In genomic region chr10:127054646-127055045, GRCm38 (mm10) we compare ENCODE assay signal across 23 mouse cellular contexts. TPM values are rescaled to one million over a fixed set of nuclear protein-coding genes. Genes with fewer than 3 reads are reported as not detected.
A peak's percentile ranks its signal among the peaks of the same experiment; 100 is the strongest.
DNase-seq lines count a peak whose midpoint lies in the region; ATAC-seq and TF ChIP-seq lines count a peak whose summit lies in the region.
"Had no signal": no experiment of that assay in that cellular context is flagged by ENCODE, and none has a peak within 500 bp of the region (broad histone marks: within the 10 kb centered on the region; RNA-seq: fewer than 3 reads in every experiment).

No protein-coding gene starts in this region.

- DNase-seq in embryo, embryonic 10 days (ENCODE audit: low spot score): peak; percentile 57
- DNase-seq in embryo, embryonic 10.5 days (ENCODE audit: low spot score): no peak
- DNase-seq in kidney, postnatal 10 days: peak; percentile 57
- DNase-seq in limb, embryonic 10.5 days (ENCODE audit: low spot score): peak; percentile 69
- DNase-seq in gastrocnemius, adult 2 months: no peak
- DNase-seq in forebrain, postnatal 0 days: no peak
- DNase-seq: adrenal gland, adult 2 months; cerebellum, adult 9-10 months; heart, postnatal 14 days; kidney, adult 18-20 months; kidney, postnatal 25 days; layer of hippocampus, adult 9-11 months; left cerebral cortex, postnatal 4 days had no signal

- ATAC-seq in kidney, embryonic 16.5 days (ENCODE audit: low FRiP score, low TSS enrichment): no peak
- no peak for ATAC-seq in forebrain, postnatal 0 days
- ATAC-seq: forebrain, embryonic 13.5 days; hindbrain, postnatal 0 days; liver, embryonic 12.5 days; midbrain, embryonic 13.5 days had no signal

- H3K4me2 ChIP-seq in kidney, embryonic 16.5 days (replicated peaks; ENCODE audit: low read depth, low read length): no peak overlapping the region
- no peak overlapping the region for H3K4me2 ChIP-seq in forebrain, postnatal 0 days (ENCODE audit: low read depth)
- H3K4me2 ChIP-seq: forebrain, embryonic 13.5 days; heart, embryonic 11.5 days; liver, embryonic 12.5 days; midbrain, embryonic 13.5 days; neural tube, embryonic 13.5 days had no signal

- peaks cover 25% of the 10 kb centered on the region for H3K27me3 ChIP-seq in kidney, embryonic 16.5 days (ENCODE audit: insufficient read depth, low read length)
- H3K27me3 ChIP-seq in ES-Bruce4 (ENCODE audit: control insufficient read depth, insufficient read depth, low read length, poor library complexity, severe bottlenecking): no peaks in the 10 kb centered on the region
- H3K27me3 ChIP-seq in limb, embryonic 10.5 days (ENCODE audit: low read depth, poor library complexity, severe bottlenecking): peaks cover 77% of the 10 kb centered on the region
- H3K27me3 ChIP-seq in forebrain, postnatal 0 days (ENCODE audit: insufficient read depth, low read length): peaks cover 13% of the 10 kb centered on the region

- peaks cover 11% of the 10 kb centered on the region for H3K4me1 ChIP-seq in kidney, embryonic 16.5 days (ENCODE audit: insufficient read depth, low read length)
- H3K4me1 ChIP-seq in ES-Bruce4 (ENCODE audit: control insufficient read depth, insufficient read depth, low read length): no peaks in the 10 kb centered on the region
- H3K4me1 ChIP-seq in limb, embryonic 10.5 days: peaks cover 37% of the 10 kb centered on the region
- 0 out of 2 replicates have a peak, but pooled peaks cover 7% of the 10 kb centered on the region for H3K4me1 ChIP-seq in forebrain, postnatal 0 days (ENCODE audit: insufficient read depth)

- 66% methylated on average over 4 of the region's 4 CpGs for WGBS in kidney, embryonic 16.5 days
- 56% methylated on average over 4 of the region's 4 CpGs for WGBS in limb, embryonic 10.5 days
- 75% methylated on average over 4 of the region's 4 CpGs for WGBS in forebrain, postnatal 0 days

- intact Hi-C loops in gastrocnemius, adult 2 months (cut with DNase I): no loop called here

- TF ChIP-seq EP300 in ES-Bruce4 (IDR thresholded peaks at IDR 0.05; ENCODE audit: insufficient read depth, low read depth, low read length): no peak

- peak; percentile 8 for TF ChIP-seq CTCF in ES-Bruce4 (IDR thresholded peaks at IDR 0.05; ENCODE audit: low read depth, low read length)
- TF ChIP-seq CTCF in gastrocnemius, adult 2 months (IDR thresholded peaks at IDR 0.05): no peak
- TF ChIP-seq CTCF in forebrain, postnatal 0 days (IDR thresholded peaks at IDR 0.05; ENCODE audit: low read depth): no peak

- no peak overlapping the region for H3K4me3 ChIP-seq in kidney, embryonic 16.5 days (ENCODE audit: low read length)
- H3K4me3 ChIP-seq in ES-Bruce4 (ENCODE audit: low read depth, low read length): no peak overlapping the region
- no peak overlapping the region for H3K4me3 ChIP-seq in limb, embryonic 10.5 days
- no peak overlapping the region for H3K4me3 ChIP-seq in gastrocnemius, adult 2 months
- H3K4me3 ChIP-seq in forebrain, postnatal 0 days (ENCODE audit: low read depth, low read length): no peak overlapping the region
- H3K4me3 ChIP-seq: forebrain, embryonic 13.5 days; left cerebral cortex, adult 2 months; liver, embryonic 12.5 days; midbrain, embryonic 13.5 days; neural tube, embryonic 13.5 days had no signal

- H3K27ac ChIP-seq in kidney, embryonic 16.5 days (ENCODE audit: low read length): no peak overlapping the region
- H3K27ac ChIP-seq in ES-Bruce4 (ENCODE audit: insufficient read depth, low read length): no peak overlapping the region
- H3K27ac ChIP-seq in limb, embryonic 10.5 days: no peak overlapping the region
- no peak overlapping the region for H3K27ac ChIP-seq in gastrocnemius, adult 2 months
- no peak overlapping the region for H3K27ac ChIP-seq in forebrain, postnatal 0 days (ENCODE audit: low read depth, low read length)
- H3K27ac ChIP-seq: forebrain, embryonic 13.5 days; hindbrain, postnatal 0 days; left cerebral cortex, adult 2 months; liver, embryonic 12.5 days; midbrain, embryonic 13.5 days; neural tube, embryonic 13.5 days had no signal

- H3K9ac ChIP-seq in kidney, embryonic 16.5 days (replicated peaks; ENCODE audit: low read length): no peak overlapping the region
- H3K9ac ChIP-seq in ES-Bruce4 (ENCODE audit: low read depth, poor library complexity, severe bottlenecking): no peak overlapping the region
- no peak overlapping the region for H3K9ac ChIP-seq in forebrain, postnatal 0 days
- H3K9ac ChIP-seq: forebrain, embryonic 13.5 days; liver, embryonic 12.5 days; midbrain, embryonic 13.5 days; neural tube, embryonic 13.5 days had no signal

- peaks cover 21% of the 10 kb centered on the region for H3K36me3 ChIP-seq in kidney, embryonic 16.5 days (ENCODE audit: insufficient read depth, low read length)
- H3K36me3 ChIP-seq in ES-Bruce4 (ENCODE audit: control insufficient read depth, insufficient read depth, low read length, poor library complexity, severe bottlenecking): peaks cover 5% of the 10 kb centered on the region
- peaks cover 18% of the 10 kb centered on the region for H3K36me3 ChIP-seq in limb, embryonic 10.5 days
- H3K36me3 ChIP-seq in forebrain, postnatal 0 days (ENCODE audit: insufficient read depth): peaks cover 46% of the 10 kb centered on the region
- H3K36me3 ChIP-seq: liver, embryonic 12.5 days had no signal

- TF ChIP-seq POLR2A in ES-Bruce4 (IDR thresholded peaks at IDR 0.05; ENCODE audit: insufficient read depth, low read length): no peak

- H3K9me3 ChIP-seq in kidney, embryonic 16.5 days (ENCODE audit: low read length): no peaks in the 10 kb centered on the region
- H3K9me3 ChIP-seq in ES-Bruce4 (replicated peaks; ENCODE audit: control insufficient read depth, insufficient read depth, low read length, poor library complexity, severe bottlenecking): no peaks in the 10 kb centered on the region
- no peaks in the 10 kb centered on the region for H3K9me3 ChIP-seq in limb, embryonic 10.5 days (replicated peaks)
- no peaks in the 10 kb centered on the region for H3K9me3 ChIP-seq in forebrain, postnatal 0 days (ENCODE audit: low read length)
- H3K9me3 ChIP-seq: forebrain, embryonic 13.5 days; liver, embryonic 12.5 days; midbrain, embryonic 13.5 days; neural tube, embryonic 13.5 days had no signal

RNA-seq across cellular contexts. Expression of gene March9, which starts 5.3 kb away (rescaled TPM):
- 1.2 and 1.4 TPM in 2 replicates for polyA plus RNA-seq in kidney, embryonic 16.5 days (2015; fragmentation: Nextera tagmentation; extraction: Ambion mirVana)
- polyA plus RNA-seq in ES-Bruce4 (2011; ENCODE audit: insufficient read depth, insufficient read length, low read depth, missing spikeins): 8.8 and 9.5 TPM in 2 replicates
- polyA plus RNA-seq in limb, embryonic 10.5 days (2016; fragmentation: Nextera tagmentation; extraction: Ambion mirVana): 0.33 and 0.79 TPM in 2 replicates
- total RNA-seq in gastrocnemius, adult 2 months (2021): 1 to 10 TPM in 1 of 2 experiments, under 1 TPM in 1; 0.45 to 1.2 TPM
- 70.7 and 75.8 TPM in 2 replicates for total RNA-seq in forebrain, postnatal 0 days (2014; rRNA removed)
- 7.9 and 8.1 TPM in 2 replicates for polyA plus RNA-seq in forebrain, postnatal 0 days (2015; fragmentation: Nextera tagmentation; extraction: Ambion mirVana)

RNA-seq across cellular contexts. Expression of gene Cyp27b1, which starts 6.6 kb away (rescaled TPM):
- 32.6 and 53.8 TPM in 2 replicates for polyA plus RNA-seq in kidney, embryonic 16.5 days (2015; fragmentation: Nextera tagmentation; extraction: Ambion mirVana)
- polyA plus RNA-seq in ES-Bruce4 (2011; ENCODE audit: insufficient read depth, insufficient read length, low read depth, missing spikeins): 0.42 TPM in 1 of 2 replicates, not detected in the other
- 0.11 and 0.24 TPM in 2 replicates for polyA plus RNA-seq in limb, embryonic 10.5 days (2016; fragmentation: Nextera tagmentation; extraction: Ambion mirVana)
- total RNA-seq in gastrocnemius, adult 2 months (2021): under 1 TPM in 1 of 2 experiments, not detected in 1; 0.11 TPM
- 0.08 and 0.33 TPM in 2 replicates for total RNA-seq in forebrain, postnatal 0 days (2014; rRNA removed)
- polyA plus RNA-seq in forebrain, postnatal 0 days (2015; fragmentation: Nextera tagmentation; extraction: Ambion mirVana): 0.11 TPM in 2 replicates
- total RNA-seq: megakaryocyte progenitor cell, adult 5-6 weeks had no signal
- polyA plus RNA-seq: hindbrain, postnatal 0 days had no signal

RNA-seq across cellular contexts. Expression of gene Cdk4, which starts 8.7 kb away (rescaled TPM):
- polyA plus RNA-seq in kidney, embryonic 16.5 days (2015; fragmentation: Nextera tagmentation; extraction: Ambion mirVana): 1,871 and 1,917 TPM in 2 replicates
- 619 and 675 TPM in 2 replicates for polyA plus RNA-seq in ES-Bruce4 (2011; ENCODE audit: insufficient read depth, insufficient read length, low read depth, missing spikeins)
- polyA plus RNA-seq in limb, embryonic 10.5 days (2016; fragmentation: Nextera tagmentation; extraction: Ambion mirVana): 3,142 and 3,162 TPM in 2 replicates
- 10 to 100 TPM; 33.5 to 40.5 TPM for total RNA-seq in gastrocnemius, adult 2 months (2021)
- total RNA-seq in forebrain, postnatal 0 days (2014; rRNA removed): 432 and 445 TPM in 2 replicates
- 656 and 790 TPM in 2 replicates for polyA plus RNA-seq in forebrain, postnatal 0 days (2015; fragmentation: Nextera tagmentation; extraction: Ambion mirVana)

RNA-seq across cellular contexts. Expression of gene Eef1akmt3, which starts 13.3 kb away (rescaled TPM):
- 0.76 and 0.94 TPM in 2 replicates for polyA plus RNA-seq in kidney, embryonic 16.5 days (2015; fragmentation: Nextera tagmentation; extraction: Ambion mirVana)
- 0.41 and 0.51 TPM in 2 replicates for polyA plus RNA-seq in ES-Bruce4 (2011; ENCODE audit: insufficient read depth, insufficient read length, low read depth, missing spikeins)
- polyA plus RNA-seq in limb, embryonic 10.5 days (2016; fragmentation: Nextera tagmentation; extraction: Ambion mirVana): 0.33 and 0.34 TPM in 2 replicates
- under 1 TPM; 0.08 TPM for total RNA-seq in gastrocnemius, adult 2 months (2021)
- total RNA-seq in forebrain, postnatal 0 days (2014; rRNA removed): 0.14 TPM in 1 of 2 replicates, not detected in the other
- 0.08 and 0.15 TPM in 2 replicates for polyA plus RNA-seq in forebrain, postnatal 0 days (2015; fragmentation: Nextera tagmentation; extraction: Ambion mirVana)
- total RNA-seq: megakaryocyte progenitor cell, adult 5-6 weeks had no signal

RNA-seq across cellular contexts. Expression of gene Mettl1, which starts 13.4 kb away (rescaled TPM):
- polyA plus RNA-seq in kidney, embryonic 16.5 days (2015; fragmentation: Nextera tagmentation; extraction: Ambion mirVana): 52.8 and 58.2 TPM in 2 replicates
- polyA plus RNA-seq in ES-Bruce4 (2011; ENCODE audit: insufficient read depth, insufficient read length, low read depth, missing spikeins): 20.2 and 22.8 TPM in 2 replicates
- 60.2 and 64.6 TPM in 2 replicates for polyA plus RNA-seq in limb, embryonic 10.5 days (2016; fragmentation: Nextera tagmentation; extraction: Ambion mirVana)
- 10 to 100 TPM in 1 of 2 experiments, 1 to 10 TPM in 1; 9.5 to 10.5 TPM for total RNA-seq in gastrocnemius, adult 2 months (2021)
- 9.2 and 10.9 TPM in 2 replicates for total RNA-seq in forebrain, postnatal 0 days (2014; rRNA removed)
- 16.1 and 21.0 TPM in 2 replicates for polyA plus RNA-seq in forebrain, postnatal 0 days (2015; fragmentation: Nextera tagmentation; extraction: Ambion mirVana)

Comparison
In these comparisons a context has a peak if more than half of its experiments do, and no peak if none do; other contexts are left out.
1. DNase-seq: peak in embryo, embryonic 10 days (single experiment), kidney, postnatal 10 days (single experiment) and limb, embryonic 10.5 days (single experiment); none in embryo, embryonic 10.5 days (single experiment), gastrocnemius, adult 2 months (single experiment) and forebrain, postnatal 0 days (single experiment).
2. RNA of gene Cyp27b1, which starts 6.6 kb away (polyA plus RNA-seq): 32.6 to 53.8 TPM in kidney, embryonic 16.5 days; 0.42 TPM in ES-Bruce4, 0.11 to 0.24 TPM in limb, embryonic 10.5 days and 0.11 TPM in forebrain, postnatal 0 days; every median in the first group is over 10 times any median in the second.